Mouse (Mus musculus): Measurements from ENCODE around the gene Alg3. TPM values are rescaled to one million over a fixed set of nuclear protein-coding genes. Genes with fewer than 3 reads are reported as not detected.

Gene Alg3
- polyA plus RNA-seq, 1 experiment = 36.8 TPM

GRCm38 (mm10) chr16:20651076-20651946, 39.8 kb upstream of the Alg3 start, which contains the start of gene Psmd2:
Gene Psmd2, plus strand, starts transcription at chr16:20651652.
- peaks cover 25% of the 10 kb centered on the region for H3K79me2 ChIP-seq (ENCODE audit: control insufficient read depth, insufficient read depth)
- peak within 1 kb of the TSS; percentile 22 for H3ac ChIP-seq (ENCODE audit: control insufficient read depth, insufficient read length)
- H3K36me3 ChIP-seq (ENCODE audit: control insufficient read depth, insufficient read depth) = peaks cover 12% of the 10 kb centered on the region
- peak within 1 kb of the TSS; percentile 98 for H3K4me3 ChIP-seq
- H3K27me3 ChIP-seq (ENCODE audit: control insufficient read depth, insufficient read depth, insufficient read length) = no peaks in the 10 kb centered on the region
- TF ChIP-seq MYOD1 (IDR thresholded peaks at IDR 0.05; ENCODE audit: control insufficient read depth in 1 of 3, insufficient read length in 2 of 3, low read depth in 2 of 3) (peak in 2 of 3 experiments; percentile 5 to 63), CEBPB (IDR thresholded peaks at IDR 0.05; ENCODE audit: insufficient read depth, poor library complexity, severe bottlenecking) (no peak), MYOG (IDR thresholded peaks at IDR 0.05; ENCODE audit: control insufficient read depth in 1 of 3, insufficient read depth in 1 of 3, insufficient read length in 2 of 3, low read depth in 2 of 3) (peak in 2 of 3 experiments; percentile 24 to 66), MAX (IDR thresholded peaks at IDR 0.05; ENCODE audit: low read depth) (no peak), POLR2A (IDR thresholded peaks at IDR 0.05; ENCODE audit: insufficient read length, low read depth) (peak; percentile 98), USF1 (IDR thresholded peaks at IDR 0.05; ENCODE audit: low read depth) (no peak), REST (IDR thresholded peaks at IDR 0.05; ENCODE audit: insufficient read depth, insufficient read length) (peak; percentile 28), POLR2AphosphoS2 (IDR thresholded peaks at IDR 0.05; ENCODE audit: insufficient read length, low read depth) (peak; percentile 93), SRF (IDR thresholded peaks at IDR 0.05; ENCODE audit: control insufficient read depth, insufficient read length, low read depth) (no peak), TCF3 (IDR thresholded peaks at IDR 0.05; ENCODE audit: insufficient read length, low read depth) (no peak), TCF12 (IDR thresholded peaks at IDR 0.05; ENCODE audit: insufficient read depth, poor library complexity, severe bottlenecking) (no peak)
- H3K4me2 ChIP-seq (ENCODE audit: low read depth) = peak within 1 kb of the TSS; percentile 92

DNA sequence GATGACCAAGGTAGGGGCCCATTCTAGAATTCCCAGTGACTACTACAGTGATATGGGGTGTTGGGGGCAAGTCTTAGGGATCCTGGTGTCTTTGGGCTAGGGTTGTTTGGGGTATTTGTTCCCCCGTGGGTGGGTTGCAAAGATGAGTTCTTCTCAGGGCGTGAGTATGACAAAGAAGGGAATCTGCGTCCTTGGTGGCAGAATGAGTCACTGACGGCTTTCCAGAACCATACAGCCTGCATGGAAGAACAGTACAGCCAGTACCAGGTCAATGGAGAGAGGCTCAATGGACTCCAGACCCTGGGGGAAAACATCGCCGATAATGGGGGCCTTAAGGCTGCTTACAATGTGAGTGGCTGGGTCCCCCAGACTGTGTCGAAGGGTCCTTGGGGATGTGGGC, 32.4 kb upstream of the Alg3 start:
- Histone ChIP-seq H3K4me3 (no peak overlapping the region), H3K4me2 (ENCODE audit: low read depth) (no peak overlapping the region), H3K27me3 (ENCODE audit: control insufficient read depth, insufficient read depth, insufficient read length) (no peaks in the 10 kb centered on the region), H3K79me2 (ENCODE audit: control insufficient read depth, insufficient read depth) (no peaks in the 10 kb centered on the region), H3ac (ENCODE audit: control insufficient read depth, insufficient read length) (no peak overlapping the region), H3K36me3 (ENCODE audit: control insufficient read depth, insufficient read depth) (no peaks in the 10 kb centered on the region)
- TF ChIP-seq POLR2A (IDR thresholded peaks at IDR 0.05; ENCODE audit: insufficient read length, low read depth) (no peak), MAX (IDR thresholded peaks at IDR 0.05; ENCODE audit: low read depth) (no peak), CEBPB (IDR thresholded peaks at IDR 0.05; ENCODE audit: insufficient read depth, poor library complexity, severe bottlenecking) (no peak), TCF12 (IDR thresholded peaks at IDR 0.05; ENCODE audit: insufficient read depth, poor library complexity, severe bottlenecking) (no peak), TCF3 (IDR thresholded peaks at IDR 0.05; ENCODE audit: insufficient read length, low read depth) (no peak), MYOG (IDR thresholded peaks at IDR 0.05; ENCODE audit: control insufficient read depth in 1 of 3, insufficient read depth in 1 of 3, insufficient read length in 2 of 3, low read depth in 2 of 3) (no peak), REST (IDR thresholded peaks at IDR 0.05; ENCODE audit: insufficient read depth, insufficient read length) (no peak), E2F4 (IDR thresholded peaks at IDR 0.05; ENCODE audit: insufficient read depth) (no peak), MYOD1 (IDR thresholded peaks at IDR 0.05; ENCODE audit: control insufficient read depth in 1 of 3, insufficient read length in 2 of 3, low read depth in 2 of 3) (no peak), POLR2AphosphoS2 (IDR thresholded peaks at IDR 0.05; ENCODE audit: insufficient read length, low read depth) (no peak), USF1 (IDR thresholded peaks at IDR 0.05; ENCODE audit: low read depth) (no peak), SRF (IDR thresholded peaks at IDR 0.05; ENCODE audit: control insufficient read depth, insufficient read length, low read depth) (no peak)

- Histone ChIP-seq H3K4me2 (ENCODE audit: low read depth) (no peak overlapping the region), H3K27me3 (ENCODE audit: control insufficient read depth, insufficient read depth, insufficient read length) (no peaks in the 10 kb centered on the region), H3K79me2 (ENCODE audit: control insufficient read depth, insufficient read depth) (no peaks in the 10 kb centered on the region), H3K4me3 (no peak overlapping the region), H3K36me3 (ENCODE audit: control insufficient read depth, insufficient read depth) (no peaks in the 10 kb centered on the region), H3ac (ENCODE audit: control insufficient read depth, insufficient read length) (no peak overlapping the region)
- TF ChIP-seq MAX (IDR thresholded peaks at IDR 0.05; ENCODE audit: low read depth) = no peak
- no peak for TF ChIP-seq CEBPB (IDR thresholded peaks at IDR 0.05; ENCODE audit: insufficient read depth, poor library complexity, severe bottlenecking)
- TF ChIP-seq MYOD1 (IDR thresholded peaks at IDR 0.05; ENCODE audit: control insufficient read depth in 1 of 3, insufficient read length in 2 of 3, low read depth in 2 of 3) = no peak
- no peak for TF ChIP-seq E2F4 (IDR thresholded peaks at IDR 0.05; ENCODE audit: insufficient read depth)
- no peak for TF ChIP-seq REST (IDR thresholded peaks at IDR 0.05; ENCODE audit: insufficient read depth, insufficient read length)
- no peak for TF ChIP-seq SRF (IDR thresholded peaks at IDR 0.05; ENCODE audit: control insufficient read depth, insufficient read length, low read depth)
- no peak for TF ChIP-seq MYOG (IDR thresholded peaks at IDR 0.05; ENCODE audit: control insufficient read depth in 1 of 3, insufficient read depth in 1 of 3, insufficient read length in 2 of 3, low read depth in 2 of 3)
- TF ChIP-seq POLR2AphosphoS2 (IDR thresholded peaks at IDR 0.05; ENCODE audit: insufficient read length, low read depth) = no peak
- no peak for TF ChIP-seq TCF12 (IDR thresholded peaks at IDR 0.05; ENCODE audit: insufficient read depth, poor library complexity, severe bottlenecking)
- TF ChIP-seq TCF3 (IDR thresholded peaks at IDR 0.05; ENCODE audit: insufficient read length, low read depth) = no peak
- no peak for TF ChIP-seq USF1 (IDR thresholded peaks at IDR 0.05; ENCODE audit: low read depth)
- TF ChIP-seq POLR2A (IDR thresholded peaks at IDR 0.05; ENCODE audit: insufficient read length, low read depth) = no peak
Observed at GRCm38 (mm10) chr16:20642161-20642560, 30.6 kb upstream of the Alg3 start.

DNA sequence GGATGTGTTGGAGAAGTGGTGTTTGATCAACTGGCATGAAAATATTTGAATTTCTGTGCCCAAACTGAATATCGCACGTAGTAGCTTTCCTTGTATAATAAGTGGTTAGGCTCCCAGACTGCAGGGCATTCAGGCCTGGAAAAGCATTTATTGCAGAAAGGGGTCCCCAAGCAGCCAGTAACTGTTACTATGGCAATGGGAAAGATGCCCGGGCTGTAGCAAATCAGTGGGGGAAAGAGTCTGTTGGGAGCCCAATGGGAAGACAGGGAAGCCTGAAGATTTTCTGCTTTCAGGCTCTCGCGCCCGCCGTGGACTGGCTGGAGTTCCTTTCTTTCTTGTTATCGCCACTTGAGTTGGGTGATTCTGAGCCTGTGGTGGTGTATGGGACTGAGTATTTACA, 26.8 kb upstream of the Alg3 start:
- Histone ChIP-seq H3K79me2 (ENCODE audit: control insufficient read depth, insufficient read depth) (no peaks in the 10 kb centered on the region), H3ac (ENCODE audit: control insufficient read depth, insufficient read length) (no peak overlapping the region), H3K4me2 (ENCODE audit: low read depth) (no peak overlapping the region), H3K4me3 (no peak overlapping the region), H3K36me3 (ENCODE audit: control insufficient read depth, insufficient read depth) (no peaks in the 10 kb centered on the region), H3K27me3 (ENCODE audit: control insufficient read depth, insufficient read depth, insufficient read length) (no peaks in the 10 kb centered on the region)
- no peak for TF ChIP-seq CEBPB (IDR thresholded peaks at IDR 0.05; ENCODE audit: insufficient read depth, poor library complexity, severe bottlenecking)
- no peak for TF ChIP-seq TCF3 (IDR thresholded peaks at IDR 0.05; ENCODE audit: insufficient read length, low read depth)
- TF ChIP-seq MAX (IDR thresholded peaks at IDR 0.05; ENCODE audit: low read depth) = no peak
- TF ChIP-seq MYOD1 (IDR thresholded peaks at IDR 0.05; ENCODE audit: control insufficient read depth in 1 of 3, insufficient read length in 2 of 3, low read depth in 2 of 3) = no peak
- TF ChIP-seq POLR2AphosphoS2 (IDR thresholded peaks at IDR 0.05; ENCODE audit: insufficient read length, low read depth) = no peak
- no peak for TF ChIP-seq E2F4 (IDR thresholded peaks at IDR 0.05; ENCODE audit: insufficient read depth)
- no peak for TF ChIP-seq REST (IDR thresholded peaks at IDR 0.05; ENCODE audit: insufficient read depth, insufficient read length)
- no peak for TF ChIP-seq POLR2A (IDR thresholded peaks at IDR 0.05; ENCODE audit: insufficient read length, low read depth)
- TF ChIP-seq MYOG (IDR thresholded peaks at IDR 0.05; ENCODE audit: control insufficient read depth in 1 of 3, insufficient read depth in 1 of 3, insufficient read length in 2 of 3, low read depth in 2 of 3) = no peak
- no peak for TF ChIP-seq USF1 (IDR thresholded peaks at IDR 0.05; ENCODE audit: low read depth)
- TF ChIP-seq SRF (IDR thresholded peaks at IDR 0.05; ENCODE audit: control insufficient read depth, insufficient read length, low read depth) = no peak
- TF ChIP-seq TCF12 (IDR thresholded peaks at IDR 0.05; ENCODE audit: insufficient read depth, poor library complexity, severe bottlenecking) = no peak
